Mouse (Mus musculus): Measurements from ENCODE around the gene Nf1.
A peak's percentile ranks its signal among the peaks of the same experiment; 100 is the strongest.

The Nf1 gene

DNA sequence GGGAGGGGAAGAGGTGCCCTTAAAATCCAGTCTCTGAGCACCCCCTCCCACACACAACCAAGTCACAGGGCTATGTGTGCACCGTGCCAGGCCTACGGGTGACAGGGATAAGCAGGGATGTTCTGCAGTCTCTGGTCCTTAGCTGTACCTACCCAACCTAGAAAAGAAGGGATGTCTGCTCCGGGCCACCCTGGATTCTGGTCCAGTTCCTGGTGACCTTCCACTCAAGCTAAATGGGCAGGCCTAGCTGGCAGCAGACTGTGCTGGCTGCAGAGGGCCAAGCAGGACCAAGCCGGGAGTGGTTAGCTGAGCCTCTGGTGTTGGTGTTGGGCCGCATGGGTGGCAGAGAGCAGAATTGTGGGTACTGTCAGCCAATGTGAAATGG is 252.1 kb downstream of the Nf1 start:
- peak; percentile 53 for DNase-seq

DNA sequence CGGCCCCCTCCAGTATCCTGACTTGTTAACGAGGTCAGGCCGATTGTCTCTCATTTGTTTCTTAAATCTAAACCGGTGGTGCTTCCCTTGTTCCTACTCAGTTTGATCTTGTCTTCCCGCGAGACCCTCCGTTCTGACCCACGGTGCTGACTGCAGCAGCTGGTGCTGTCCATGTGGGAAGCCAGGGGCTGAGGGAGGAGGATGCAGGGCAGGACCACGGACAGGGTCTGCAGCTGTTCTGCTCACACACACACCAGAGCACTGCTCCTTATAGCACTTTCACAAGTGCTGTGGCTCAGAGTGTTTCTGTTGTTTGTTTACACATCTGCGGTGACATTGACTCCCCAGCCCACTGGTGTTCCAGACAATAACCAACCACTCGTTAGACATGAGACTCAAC is 254.0 kb downstream of the Nf1 start:
- no peak for DNase-seq

DNA sequence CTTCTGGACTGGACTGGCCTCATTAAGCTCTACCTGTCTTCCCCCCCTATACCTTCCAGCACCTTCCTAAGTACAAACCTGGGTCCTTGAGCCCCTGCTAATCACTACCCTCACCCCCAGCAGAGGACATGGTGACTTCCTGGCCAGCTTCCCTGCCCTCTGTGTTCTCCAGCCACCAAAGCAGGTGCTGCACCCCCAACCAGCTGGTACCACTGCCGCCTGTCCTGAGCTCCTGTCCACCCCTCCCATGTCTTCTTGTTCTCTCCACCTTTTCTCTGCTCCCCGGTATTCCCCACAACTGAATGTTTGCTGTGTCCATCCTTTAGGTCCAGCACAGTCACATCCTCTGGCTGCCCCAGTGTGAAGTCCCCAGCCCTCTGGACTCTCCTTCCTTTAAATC is 271.0 kb downstream of the Nf1 start:
- no peak for DNase-seq

DNA sequence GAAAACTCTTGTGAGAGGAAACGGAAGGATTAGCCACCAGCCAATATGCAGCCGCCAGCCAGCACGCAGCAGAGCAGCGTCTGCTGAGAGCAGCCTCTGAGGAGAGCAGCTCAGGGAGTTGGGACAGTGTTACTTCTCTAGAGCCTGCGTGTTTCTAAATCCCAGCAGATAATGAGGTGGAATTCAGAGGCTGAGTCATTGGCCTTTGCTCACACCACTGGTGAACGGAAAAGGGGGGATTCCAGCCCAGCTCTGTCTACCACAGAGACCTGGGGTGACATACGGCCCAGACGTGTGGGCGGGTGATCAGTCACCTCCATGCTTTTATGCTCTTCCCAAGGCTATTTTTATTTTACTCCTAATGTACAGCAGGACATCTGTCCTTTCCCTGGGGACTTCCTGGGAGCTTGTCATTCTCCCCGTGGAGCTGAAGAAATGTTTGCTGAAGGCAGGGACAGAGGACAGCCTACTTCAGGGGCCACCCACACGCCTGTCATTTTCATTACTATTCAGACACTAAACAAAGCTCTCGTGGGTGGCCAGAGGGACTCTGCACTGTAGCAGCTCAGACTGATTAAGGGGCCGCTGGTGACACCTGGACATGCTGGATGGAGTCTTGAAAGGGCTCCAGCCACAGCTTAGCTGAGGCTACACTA is 271.6 kb downstream of the Nf1 start:
- DNase-seq: no peak

DNA sequence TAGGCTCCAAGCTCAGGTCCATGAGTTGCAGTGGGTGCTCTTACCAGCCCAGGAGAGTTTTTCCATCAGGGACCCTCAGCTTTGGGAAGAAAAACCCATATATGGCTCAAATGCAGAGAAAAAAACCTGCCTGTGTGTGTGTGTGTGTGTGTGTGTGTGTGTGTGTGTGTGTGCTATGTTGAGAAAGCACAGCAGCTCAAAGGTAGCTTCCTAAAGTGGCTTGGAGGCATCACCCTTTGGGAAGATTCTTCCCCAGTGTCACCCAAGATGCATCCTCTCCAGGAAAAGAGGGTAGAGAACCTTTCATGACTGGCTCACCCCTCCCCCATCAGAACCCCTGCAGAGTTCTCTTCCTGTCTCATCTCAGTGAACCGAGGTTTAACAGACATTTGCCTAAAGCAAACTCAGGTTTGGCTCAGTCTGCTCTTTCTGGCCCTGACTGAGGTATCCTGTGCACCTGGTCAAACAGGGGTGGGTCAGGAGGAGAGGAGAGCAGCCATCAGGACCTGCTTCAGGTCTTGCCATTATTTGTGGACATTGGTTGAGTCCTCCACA is 272.6 kb downstream of the Nf1 start:
- no peak for DNase-seq

DNA sequence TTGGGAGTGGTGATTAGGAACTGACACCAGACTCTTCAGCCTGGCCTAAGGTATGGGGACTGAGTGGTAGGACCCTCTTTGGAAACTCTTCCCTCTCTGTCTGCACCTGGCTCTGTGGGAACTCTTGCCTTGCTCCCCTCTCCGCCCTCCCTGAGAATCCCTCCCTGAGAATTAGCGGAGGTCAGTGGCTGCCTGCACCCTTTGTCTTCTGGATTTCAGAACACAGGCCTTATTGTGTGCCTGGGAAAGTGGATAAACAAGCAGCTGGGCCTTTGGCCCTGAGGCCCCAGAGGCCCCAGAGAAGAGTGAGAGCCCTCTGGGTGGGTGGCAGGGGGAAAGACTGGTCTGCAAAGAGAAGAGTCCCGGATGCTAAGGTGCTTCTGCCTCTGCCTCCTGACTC is 273.6 kb downstream of the Nf1 start:
- DNase-seq: no peak

DNA sequence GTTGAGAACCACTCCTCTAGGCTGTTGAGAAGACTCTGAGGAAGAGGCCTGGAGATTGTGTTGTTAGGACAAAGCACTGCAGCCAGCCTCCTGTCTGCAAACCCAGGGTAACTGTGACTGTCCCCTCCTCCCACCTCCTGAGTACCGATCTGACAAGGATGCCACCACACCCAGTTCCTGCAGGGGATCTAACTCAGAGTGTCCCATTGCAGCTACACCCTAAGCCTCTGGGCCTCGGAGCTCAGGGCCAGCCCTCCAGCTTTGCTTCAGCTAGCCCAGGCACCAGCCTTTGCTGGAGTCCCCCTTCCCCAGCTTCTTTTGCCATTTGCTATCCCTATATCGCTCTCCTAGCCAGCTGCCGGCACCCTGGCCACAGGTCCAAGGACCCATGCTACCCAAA is 274.2 kb downstream of the Nf1 start:
- no peak for DNase-seq

DNA sequence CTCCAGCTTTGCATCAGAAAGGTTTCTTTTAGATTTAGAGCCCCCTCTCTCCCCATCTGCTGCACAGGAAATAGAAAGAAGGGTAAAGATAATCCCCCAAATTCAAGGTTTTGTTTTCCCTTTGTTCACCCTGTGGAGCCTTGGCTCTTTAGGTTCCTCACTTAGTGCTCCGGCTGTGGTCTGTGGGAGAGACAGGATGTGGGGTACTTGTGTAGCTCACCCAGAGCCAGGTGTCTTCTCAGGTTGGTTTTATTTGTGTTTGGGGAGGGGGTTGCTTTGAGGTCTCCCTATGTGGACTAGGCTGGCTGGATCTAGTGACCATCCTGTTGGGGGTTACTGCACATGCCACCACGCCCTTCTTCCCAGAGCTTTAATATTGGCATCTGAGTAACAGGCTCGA is 275.4 kb downstream of the Nf1 start:
- no peak for DNase-seq

DNA sequence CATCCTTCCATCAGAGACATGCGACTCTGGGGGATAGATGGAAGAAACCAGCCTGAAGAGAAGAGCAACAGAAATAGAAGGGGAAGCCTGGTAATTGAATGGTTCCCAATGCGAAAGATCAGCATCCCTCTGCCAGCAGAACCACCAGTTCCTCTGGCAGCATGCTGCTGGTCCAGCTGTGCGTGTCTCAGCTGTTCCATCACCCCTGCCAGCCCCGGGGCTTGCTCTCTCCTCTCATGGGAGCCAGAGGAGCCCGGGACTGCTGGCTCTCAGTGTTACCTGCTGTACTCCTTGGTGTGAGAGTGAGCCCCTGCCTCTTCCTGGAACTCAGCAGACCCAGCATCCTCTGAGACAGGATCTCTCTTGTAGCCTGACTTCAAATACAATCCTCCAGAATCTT is 276.4 kb downstream of the Nf1 start:
- no peak for DNase-seq

DNA sequence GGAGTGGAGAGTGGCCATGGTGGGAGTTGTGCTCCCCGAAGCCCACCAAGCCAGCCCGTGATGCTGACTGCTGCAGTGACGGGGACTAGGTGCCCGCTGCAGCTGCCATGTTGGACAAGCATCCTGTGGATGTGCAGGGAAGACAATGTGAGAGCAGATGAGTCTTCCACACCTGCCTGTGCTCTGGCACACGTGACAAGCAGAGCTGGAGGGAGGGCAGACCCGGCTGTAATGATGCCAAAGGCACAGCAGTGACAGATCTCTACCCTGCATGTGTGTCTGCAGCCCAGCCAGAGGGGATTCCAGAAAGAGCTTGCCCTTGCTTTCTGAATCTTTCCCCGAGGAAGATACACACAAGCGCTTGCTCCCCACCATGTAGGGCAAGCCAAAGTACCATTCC is 278.5 kb downstream of the Nf1 start:
- DNase-seq: no peak

DNA sequence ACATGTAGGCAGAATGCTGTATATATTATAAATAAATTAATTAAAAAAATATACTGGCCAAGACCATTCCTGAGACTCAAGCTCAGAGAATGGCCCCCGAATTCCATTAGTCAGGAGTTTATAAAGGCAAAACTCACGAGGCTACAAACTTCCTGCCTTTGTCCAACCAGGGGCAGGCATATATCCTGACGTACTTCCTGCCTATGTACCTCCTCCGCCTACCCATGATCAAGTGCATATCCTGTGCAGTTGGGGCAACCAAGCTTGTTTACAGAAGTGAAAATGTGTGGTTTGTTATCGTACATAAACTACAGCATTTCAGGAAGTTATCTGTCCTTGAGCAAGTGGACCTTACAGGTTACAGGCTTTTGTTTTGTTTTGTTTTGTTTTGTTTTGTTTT is 283.5 kb downstream of the Nf1 start:
- DNase-seq: no peak

DNA sequence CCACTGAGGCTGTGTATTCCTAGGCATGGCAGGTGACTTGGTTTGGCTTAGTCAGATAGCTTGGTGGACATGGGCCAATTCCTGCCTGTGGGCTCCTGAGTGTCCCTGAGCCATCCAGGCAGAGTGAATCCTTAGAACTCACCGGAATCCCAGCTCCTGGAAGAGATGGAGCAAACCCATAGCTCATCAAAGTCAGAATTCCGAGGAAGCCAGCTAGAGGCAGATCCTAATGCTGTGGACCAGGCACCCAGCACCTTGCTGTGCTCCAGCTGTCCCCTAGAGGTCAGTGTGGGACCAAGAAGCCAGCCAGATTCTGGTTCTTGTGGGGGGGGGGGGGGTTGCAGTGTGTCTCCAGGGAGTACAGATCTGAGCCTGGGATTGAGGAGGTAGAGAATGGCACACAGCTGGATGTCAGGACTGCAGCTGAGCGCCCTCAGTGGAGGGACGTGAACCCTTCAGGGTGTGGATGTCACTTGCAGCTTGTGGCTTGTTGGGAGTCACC is 285.4 kb downstream of the Nf1 start:
- DNase-seq: peak; percentile 77

DNA sequence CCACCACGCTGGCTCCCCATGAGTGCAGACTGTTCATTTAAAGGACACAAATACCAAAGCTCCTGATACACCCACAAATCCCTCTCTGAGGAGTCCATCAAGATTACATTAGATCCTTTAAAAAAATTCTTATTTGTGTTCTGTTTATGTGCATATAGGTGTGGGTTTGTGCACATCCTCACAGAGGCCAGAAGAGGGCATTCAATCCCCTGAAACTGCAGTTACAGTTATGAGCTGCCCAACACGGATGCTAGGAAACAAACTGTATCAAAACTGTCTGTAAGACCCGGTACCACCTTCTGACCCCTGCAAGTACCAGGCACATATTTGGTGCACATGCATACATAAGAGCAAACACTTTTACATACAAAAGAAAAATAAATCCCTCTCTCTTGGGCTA is 289.2 kb downstream of the Nf1 start:
- no peak for DNase-seq

DNA sequence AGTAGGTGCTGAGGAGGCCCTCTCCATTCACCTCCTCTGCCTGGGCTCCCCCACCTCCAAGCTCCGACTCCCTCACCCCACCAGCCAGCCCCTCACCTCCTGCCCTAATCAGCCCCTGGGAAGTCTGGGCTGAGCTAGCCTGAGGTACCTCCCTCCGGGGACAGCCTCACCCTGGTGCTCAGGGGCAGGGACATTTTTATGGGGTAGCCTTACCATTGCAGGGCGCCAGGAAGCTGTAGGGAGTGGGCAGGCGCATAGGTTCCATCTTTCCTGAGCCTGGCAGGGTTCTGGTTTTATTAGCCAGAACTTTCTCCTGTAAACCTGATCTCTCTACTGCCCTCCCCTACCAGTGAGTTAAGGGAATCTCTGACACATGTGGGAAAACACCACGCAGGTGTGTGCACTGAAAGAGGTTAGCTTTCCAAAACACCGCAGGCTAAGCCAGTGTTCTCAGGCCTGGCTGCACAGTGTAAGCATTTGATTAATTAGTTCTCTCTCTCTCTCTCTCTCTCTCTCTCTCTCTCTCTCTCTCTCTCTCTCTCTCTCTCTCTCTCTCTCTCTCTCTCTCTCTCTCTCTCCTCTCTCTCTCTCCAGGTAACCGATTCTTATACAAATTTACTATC is 290.4 kb downstream of the Nf1 start:
- DNase-seq: no peak

DNA sequence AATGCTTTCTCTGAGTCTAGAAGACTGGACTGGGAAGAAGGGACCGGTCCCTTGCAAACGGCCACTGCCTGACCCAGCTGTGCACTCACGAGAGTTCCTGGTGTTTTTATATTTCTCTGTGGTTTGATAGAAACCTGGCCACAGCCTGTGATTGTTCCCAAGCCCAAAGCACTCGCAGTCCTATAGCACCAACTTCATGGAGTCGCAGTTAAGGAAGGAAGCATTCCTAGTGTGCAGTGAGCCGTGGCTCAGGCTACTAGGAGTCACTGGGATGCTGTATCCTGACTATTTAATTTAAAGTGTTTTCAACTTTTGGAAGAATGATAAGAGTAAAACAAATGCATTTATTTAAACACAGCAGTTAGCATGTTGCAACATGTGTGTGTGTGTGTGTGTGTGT is 291.0 kb downstream of the Nf1 start:
- no peak for DNase-seq

Data from cerebellum, adult 11 months (tissue).